Mouse (Mus musculus) spleen, postnatal 10 days (tissue): ENCODE measurements around the gene Mrpl38.
A peak's percentile ranks its signal among the peaks of the same experiment; 100 is the strongest.
"Not testable (repeated sequence)": the region's sequence is repeated elsewhere in the genome, so short reads cannot be mapped to it uniquely, and the experiment has no call there.

Experiments used
- DNase-seq, 2 experiments: peaks; one replicate each; pipeline ENCODE4 v3.0.0; 2021 to 2022; ENCODE audit warnings: low spot score in 2 of 2

Mrpl38 gene

DNA sequence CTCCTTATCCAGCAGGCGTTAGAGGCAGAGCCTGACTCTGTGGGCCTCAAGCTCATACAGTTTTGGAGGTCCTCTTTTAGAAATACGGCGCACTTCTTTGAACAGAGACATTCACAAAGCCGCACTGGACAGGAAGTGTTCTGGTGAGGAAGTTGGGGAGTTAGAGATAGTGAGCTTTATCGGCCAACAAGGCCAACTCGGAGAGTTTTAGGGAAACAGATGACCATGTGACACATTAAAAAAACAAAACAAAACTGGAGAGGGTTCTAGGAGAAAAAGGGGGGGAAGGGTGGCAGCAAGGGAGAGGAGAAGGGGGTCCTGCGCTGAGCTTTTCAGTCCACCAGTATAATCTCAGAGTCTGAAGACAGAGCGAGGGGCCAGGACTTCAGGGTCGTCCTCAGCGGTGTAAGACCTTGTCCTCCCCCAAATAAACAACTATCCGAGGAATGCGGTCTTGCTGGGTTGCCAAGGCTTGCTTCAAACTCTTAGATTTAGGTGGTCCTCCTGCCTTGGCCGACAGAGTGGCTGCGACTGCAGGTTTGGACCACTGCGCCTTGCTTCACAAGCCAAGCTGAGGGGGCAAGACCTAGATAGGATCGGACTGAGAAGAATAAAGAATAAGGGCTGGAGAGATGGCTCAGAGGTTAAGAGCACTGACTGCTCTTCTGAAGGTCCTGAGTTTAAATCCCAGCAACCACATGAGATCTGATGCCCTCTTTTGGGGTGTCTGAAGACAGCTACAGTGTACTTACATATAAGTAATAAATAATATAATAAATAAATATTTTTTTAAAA is 44.7 kb downstream of the Mrpl38 start:
- no peak for DNase-seq

DNA sequence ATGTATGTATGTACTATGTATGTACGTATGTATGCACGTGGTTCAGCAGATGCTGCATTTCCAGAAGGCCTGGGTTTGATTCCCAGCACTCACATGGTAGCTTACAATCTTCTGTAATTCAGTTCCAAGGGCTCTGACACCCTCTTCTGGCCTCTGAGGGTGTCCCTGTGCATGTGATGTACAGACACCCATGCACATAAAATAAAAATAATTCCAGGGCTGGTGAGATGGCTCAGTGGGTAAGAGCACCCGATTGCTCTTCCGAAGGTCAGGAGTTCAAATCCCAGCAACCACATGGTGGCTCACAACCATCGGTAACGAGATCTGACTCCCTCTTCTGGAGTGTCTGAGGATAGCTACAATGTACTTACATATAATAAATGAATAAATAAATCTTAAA is 45.7 kb downstream of the Mrpl38 start:
- not testable (repeated sequence) for DNase-seq

DNA sequence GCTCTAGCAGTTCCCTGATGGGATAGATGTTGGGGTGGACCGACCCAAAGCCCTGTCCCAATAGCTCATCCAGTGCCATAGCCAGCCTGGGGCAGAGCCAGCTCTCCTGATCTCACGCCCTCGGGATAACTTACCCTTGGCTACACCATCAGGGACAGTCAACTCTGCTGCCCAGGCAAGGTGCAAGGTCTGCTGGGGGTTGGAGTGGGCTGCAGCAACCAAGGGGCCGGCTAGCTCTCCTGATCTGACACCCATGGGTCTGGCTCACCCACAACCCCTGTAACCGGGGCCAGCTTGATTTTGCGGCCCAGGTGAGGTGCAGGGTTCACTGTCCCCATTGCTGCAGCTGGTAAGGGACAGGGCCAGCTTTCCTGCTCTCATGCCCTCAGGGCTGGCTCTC is 47.1 kb downstream of the Mrpl38 start:
- no peak for DNase-seq

DNA sequence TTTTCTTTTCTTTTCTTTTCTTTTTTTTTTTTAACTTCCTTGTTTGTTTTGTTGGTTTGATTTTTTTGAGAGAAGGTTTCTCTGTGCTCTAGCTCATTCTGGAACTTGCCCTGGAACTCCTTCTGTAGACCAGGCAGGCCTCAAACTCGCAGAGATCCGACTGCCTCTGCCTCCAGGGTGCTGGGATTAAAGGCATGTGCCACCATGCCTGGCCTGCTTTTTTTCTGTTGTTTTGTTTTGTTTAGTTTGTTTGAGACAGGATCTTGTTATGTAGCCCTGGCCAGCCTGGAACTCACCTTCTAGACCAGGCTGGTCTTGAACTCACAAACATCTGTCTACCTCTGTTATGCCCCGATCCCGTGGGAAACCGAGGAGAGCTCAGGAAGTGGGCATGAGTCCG is 49.1 kb downstream of the Mrpl38 start:
- no peak for DNase-seq

DNA sequence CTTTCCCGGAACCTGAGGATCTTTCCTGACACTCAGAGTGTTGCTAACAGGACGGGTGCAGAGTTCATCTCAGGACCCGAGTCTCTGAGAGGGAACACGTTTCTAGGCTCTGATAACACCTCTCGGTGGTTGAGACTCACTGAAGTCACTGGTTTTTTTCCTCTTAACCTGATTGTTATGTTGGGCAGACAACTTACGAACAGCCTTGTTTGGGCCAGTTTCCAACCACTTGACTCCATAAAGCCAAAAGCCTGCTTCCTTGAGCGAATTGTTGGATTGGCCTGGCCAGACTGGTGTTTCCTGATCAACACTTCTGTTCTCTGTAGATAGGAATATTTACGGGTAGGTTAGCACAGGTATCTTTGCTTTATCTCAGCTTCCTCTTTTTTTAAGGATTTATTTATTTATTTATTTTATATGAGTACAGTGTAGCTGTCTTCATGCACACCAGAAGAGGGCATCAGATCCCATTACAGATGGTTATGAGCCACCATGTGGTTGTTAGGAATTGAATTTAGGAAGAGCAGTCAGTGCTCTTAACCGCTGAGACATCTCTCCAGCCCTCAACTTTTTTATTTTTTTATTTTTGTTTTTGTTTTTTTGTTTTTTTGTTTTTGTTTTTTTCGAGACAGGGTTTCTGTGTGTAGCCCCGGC is 49.8 kb downstream of the Mrpl38 start:
- DNase-seq: no peak

DNA sequence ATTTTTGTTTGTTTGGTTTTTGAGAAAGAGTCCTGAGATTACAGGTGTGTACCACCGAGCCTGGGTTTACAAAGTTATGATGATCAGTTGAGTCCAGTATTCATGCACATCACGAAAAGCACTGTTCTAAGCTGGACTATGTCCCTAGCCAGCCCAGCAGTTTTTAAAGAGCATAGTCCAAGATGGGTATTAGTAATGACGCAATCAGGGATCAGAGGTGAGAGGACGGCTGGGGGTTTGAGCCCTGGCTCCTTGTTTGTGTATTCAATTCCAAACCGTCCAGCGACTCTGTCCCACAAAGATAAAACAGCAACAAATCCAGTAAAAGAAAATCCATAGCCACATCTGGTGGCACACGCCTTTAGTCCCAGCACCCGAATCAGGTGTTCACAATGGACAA is 50.5 kb downstream of the Mrpl38 start:
- no peak for DNase-seq

DNA sequence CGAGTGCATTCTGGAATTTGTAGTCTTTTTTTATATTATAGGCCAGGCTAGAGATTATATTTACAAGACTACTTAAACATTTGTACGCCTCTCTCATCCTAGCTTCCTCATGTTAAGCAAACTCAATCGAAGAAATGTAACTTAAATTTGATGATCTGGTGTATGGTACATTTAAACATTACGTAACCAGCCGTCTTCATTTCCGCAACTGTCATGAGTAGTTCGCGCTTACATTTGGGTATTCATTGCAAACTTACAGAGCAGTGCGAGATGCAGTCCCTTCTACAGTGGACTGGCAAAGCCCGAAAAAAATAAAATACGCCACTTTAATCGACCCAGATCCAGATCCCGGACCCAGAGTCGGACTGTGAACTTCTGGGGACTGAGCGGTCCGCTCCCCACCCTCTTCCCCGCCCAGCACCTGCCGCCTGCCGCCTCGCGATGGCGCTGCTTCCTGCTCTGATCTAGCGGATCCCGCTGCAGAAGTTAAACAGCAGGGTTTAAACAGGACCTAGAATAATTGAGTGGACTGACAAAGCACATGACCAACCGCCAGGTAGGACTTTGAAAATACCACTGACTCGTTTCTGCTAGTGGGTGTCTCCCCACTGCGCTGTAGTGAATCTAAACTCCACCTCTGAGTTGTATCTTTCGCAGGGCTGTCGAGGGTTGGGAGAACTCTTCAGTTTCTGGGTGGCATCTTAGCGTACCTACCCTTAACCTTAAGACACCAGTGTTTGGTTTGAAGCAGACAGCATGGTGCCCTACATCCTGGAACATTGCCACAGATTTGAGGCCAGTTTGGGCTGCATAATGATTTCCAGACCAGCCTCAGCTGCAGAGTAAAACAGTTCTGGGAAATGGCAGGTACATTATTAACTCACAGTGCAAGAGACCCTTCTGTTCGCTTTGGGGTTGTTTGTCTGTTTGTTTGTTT is 51.2 kb downstream of the Mrpl38 start:
- DNase-seq: peak; percentile 94 to 96

DNA sequence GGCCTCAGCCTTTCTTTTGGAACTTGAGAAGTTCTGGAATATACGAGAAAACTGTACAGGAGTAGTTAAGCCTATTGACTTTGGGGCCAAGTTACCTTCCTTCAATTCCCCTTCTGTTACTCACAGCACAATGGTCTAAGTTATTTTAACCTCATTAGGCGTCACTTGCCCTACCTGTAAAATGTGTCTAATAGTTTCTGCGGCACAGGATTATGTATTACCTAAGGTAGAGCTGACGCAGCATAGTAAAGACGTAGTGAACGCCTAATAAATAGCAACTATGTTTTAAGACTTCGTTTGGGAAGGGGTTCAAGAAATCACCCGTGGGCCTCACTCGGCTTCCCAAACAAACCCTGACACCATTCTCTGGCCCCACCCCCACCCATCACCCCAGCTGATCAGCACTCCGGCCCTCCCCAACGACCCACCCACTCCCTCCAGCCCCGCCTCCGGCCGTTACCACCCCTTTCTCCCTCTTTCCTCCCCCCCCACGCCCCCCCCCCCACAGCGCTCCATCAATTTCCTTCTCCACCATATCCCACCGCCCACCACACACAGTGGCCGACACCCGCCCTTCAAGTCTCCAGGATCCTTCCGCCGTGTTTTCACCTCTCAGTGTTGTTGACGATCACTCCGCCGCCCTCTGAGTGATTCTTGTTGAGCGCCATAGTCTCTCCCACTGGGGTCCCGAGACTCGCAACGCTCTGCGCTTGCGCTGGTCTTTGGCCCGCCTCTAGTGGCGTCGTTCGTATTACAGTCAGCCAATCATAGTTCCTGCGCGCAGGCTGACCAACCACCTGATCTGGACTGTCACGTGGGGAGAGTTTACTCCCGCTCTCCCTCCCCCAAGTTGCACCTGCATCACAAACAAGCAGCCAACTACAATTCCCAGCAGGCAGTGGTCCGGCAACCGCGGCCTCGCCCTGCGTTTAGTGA is 52.1 kb downstream of the Mrpl38 start, which contains the start of gene Wbp2:
TSS of gene Wbp2 (minus strand) at position 738 of the 936 bp plus-strand sequence.
- peak; percentile 91 to 97 for DNase-seq

DNA sequence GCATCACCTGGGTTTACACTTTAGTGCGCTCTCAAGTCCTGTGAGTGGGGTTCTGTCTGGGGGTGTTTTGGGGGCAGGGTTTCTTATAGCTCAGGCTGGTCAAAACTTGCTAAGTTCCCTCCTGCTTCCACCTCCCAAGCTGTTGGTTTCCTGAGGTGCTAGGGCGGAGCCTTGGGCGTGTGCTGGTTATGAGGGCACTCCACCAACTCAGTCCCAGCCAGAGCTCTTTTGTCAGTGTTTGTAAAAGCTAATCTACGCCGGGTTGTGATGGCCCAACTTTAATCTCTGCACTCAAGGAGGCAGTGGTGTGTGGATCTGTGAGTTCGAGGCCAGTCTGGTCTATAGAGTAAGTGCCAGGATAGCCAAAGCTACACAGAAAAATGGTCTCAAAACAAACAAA is 54.5 kb downstream of the Mrpl38 start:
- DNase-seq: no peak

DNA sequence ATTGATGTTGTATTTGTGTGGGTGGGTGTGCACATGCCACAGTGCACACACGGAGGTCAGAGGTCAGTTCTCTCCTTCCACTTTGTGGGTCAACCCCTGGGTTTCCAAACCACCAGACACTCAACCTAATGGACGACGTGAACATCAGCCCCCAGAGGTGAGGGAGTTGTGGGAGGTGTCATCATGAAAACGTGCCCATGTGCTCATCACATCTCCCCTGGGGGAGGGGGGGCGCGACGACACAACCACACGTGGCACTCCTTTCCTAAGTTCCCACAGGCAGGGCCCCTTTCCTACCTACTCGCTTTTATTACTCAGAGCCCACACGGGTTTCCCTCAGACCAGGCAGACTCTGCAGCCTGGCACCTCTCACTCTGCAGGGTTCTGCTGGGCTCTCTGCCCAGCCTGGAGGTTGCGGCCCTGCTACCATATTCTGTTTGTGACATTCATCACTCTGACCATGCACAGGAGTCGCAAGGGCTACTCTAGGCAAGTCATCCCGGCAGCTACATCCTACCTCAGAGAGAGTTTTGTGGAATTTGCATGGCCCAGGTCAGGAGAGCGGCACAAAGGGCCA is 55.5 kb downstream of the Mrpl38 start:
- DNase-seq: no peak
